Mouse (Mus musculus) heart, adult 18-20 months (tissue): ENCODE measurements around the gene Tmem132c. TPM values are rescaled to one million over a fixed set of nuclear protein-coding genes. Genes with fewer than 3 reads are reported as not detected.
A peak's percentile ranks its signal among the peaks of the same experiment; 100 is the strongest.
"Not testable (repeated sequence)": the region's sequence is repeated elsewhere in the genome, so short reads cannot be mapped to it uniquely, and the experiment has no call there.

Source experiments
- DNase-seq, 2 experiments: peaks; one replicate each; pipeline ENCODE4 v3.0.0; 2021 to 2022; ENCODE audit warnings: mixed read lengths in 1 of 2
- total RNA-seq, 2 experiments: library from RNA; stranded (reverse); gene quantifications; 2 replicates each; pipeline ENCODE4 v1.2.3; 2021

The Tmem132c gene
- total RNA-seq, 2 experiments from 2014 or later, result 0.05 to 0.21 TPM

DNA sequence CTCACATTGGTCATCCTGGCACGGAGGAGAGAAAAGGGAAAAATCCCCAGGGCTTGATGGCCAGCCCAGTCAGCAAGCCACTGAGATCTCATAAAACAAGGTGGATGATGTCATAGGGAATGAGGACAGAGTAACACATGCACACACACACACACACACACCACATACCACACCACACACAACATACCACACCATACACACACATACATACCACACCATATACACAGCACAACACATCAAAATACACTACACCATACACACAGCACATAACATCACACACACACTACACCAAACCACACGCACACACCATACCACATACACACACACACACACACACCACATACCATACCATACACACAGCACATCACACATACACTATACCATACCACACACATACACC, 104.8 kb downstream of the Tmem132c start:
- no peak for DNase-seq

DNA sequence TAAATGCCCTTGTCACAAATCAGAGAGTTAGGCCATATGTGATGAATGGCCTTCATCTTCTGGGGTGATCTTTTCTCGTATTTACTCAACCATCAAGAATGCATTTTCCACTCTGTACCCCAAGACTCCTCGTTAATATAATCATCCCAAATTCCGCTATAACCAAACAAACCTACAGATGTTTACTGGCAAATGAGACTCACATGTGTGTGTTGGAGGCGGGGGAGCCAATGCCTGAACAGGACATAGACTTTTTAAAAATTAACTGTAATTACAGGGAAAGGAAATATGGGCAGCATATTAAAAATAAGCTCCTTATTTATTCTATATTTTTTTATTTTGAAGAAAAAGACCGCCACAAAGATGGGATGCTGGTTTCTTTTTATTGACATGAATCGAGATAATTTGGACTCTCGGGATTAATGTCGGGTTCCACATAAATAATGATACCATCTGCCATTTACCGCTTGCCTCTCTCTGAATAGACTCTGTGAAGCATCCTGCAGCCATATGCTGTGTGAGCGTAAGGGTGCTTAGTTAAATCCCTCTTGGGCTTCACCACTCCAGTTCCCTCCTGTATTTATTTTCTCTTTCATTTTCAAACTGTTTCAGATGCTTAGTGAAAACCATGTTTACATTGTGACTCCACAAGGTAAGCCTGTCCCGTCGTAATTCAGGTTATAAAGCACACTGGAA, 105.6 kb downstream of the Tmem132c start:
- no peak for DNase-seq

- no peak for DNase-seq
Measured at GRCm38 (mm10) chr5:127349221-127350065, 107.8 kb downstream of the Tmem132c start.

DNA sequence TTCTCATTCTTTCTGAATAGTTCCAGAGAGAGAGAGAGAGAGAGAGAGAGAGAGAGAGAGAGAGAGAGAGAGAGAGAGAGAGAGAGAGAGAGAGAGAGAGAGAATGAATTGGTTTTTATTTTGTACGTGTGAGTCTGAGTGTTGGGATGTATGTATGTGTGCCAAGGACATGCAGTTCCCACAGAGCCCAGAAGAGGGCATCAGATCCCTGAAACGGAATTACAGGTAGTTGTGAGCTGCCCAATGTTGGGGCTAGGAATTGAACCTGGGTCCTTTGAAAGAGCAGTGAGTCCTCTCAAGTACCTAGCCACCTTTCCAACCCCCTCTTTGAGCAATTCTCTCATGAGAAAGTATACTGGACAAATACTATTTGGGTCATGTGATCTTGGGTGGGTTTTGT, 111.4 kb downstream of the Tmem132c start:
- peak in 1 of 2 experiments; percentile 18 for DNase-seq

DNA sequence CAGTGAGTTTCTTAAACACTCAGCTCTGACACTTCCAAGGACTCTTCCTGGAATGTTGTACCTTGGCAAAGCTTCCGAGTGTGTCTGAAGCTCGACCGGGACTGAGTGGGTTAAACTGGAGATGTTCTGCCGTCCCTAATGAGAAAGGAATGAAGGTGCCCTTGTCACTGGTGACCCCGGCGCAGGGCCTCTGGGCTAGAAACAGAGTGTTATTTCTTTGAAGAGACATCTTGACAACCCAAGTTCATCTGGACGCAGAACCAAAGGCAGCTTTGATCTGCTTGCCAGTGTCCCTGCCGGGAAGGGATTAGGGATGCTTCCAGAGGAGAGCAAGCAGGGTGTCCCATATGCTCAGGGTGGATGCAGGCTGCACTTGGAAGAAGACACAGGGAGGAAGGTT, 114.2 kb downstream of the Tmem132c start:
- no peak for DNase-seq

DNA sequence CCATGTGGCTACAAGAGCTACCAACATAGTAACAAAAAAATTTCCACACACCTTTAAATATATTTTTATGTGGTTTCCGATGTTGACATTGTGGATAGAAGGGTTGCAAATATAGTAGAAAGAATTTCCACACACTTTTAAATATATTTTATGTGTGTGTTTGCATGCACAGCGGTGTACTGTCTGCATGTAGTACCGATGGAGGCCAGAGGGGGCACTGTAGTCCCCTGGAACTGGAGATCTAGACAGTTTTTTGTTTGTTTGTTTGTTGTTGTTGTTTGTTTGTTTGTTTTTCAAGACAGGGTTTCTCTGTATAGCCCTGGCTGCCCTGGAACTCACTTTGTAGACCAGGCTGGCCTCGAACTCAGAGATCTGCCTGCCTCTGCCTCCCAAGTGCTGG, 116.3 kb downstream of the Tmem132c start:
- DNase-seq, result not testable (repeated sequence)

GRCm38 (mm10) chr5:127361145-127361544, 119.5 kb downstream of the Tmem132c start:
- no peak for DNase-seq

DNA sequence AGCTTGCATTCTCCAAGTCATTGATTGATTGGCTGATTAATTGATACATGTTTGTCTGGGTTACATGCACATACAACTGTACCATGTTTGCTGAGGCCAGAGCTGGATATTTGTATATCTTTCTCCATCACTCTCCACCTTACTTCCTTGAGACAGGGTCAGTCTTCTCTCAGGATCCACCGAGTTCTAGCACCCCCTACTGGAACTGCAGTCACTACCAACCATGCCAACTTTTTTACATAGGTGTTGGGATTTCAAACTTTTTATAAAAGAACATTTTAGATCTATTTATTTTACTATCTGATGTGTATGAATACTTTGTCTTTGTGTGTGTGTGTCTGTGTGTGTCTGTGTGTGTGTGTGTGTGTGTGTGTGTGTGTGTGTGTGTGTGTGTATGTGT, 123.5 kb downstream of the Tmem132c start:
- no peak for DNase-seq

DNA sequence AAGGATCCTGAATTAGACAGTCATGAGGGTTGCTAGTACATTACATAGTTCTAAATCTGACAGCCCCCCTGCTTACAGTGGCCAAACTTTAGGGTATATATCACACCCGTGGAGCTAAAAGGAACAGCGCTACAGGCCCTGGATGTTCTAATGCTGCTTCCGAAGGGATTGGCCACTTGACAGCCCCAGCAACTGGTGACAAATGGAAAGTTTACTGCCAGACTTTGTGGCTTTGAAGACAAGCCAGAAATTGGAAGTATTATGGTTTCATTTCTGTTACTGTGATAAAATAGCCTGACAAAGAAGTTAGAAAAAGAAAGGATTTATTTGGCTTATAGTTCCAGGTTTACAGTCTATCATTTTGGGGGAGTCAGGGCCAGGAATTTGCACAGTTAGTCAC, 126.6 kb downstream of the Tmem132c start:
- DNase-seq, result no peak

- DNase-seq, result no peak
Measured at GRCm38 (mm10) chr5:127369812-127370211, 128.2 kb downstream of the Tmem132c start.

GRCm38 (mm10) chr5:127370503-127370902, 128.9 kb downstream of the Tmem132c start:
- DNase-seq, result peak; percentile 12 to 24

- DNase-seq, result peak; percentile 33 to 55
Measured at GRCm38 (mm10) chr5:127374251-127374650, 132.6 kb downstream of the Tmem132c start.

GRCm38 (mm10) chr5:127375654-127376053, 134.0 kb downstream of the Tmem132c start:
- no peak for DNase-seq

- no peak for DNase-seq
Measured at GRCm38 (mm10) chr5:127378521-127378920, 136.9 kb downstream of the Tmem132c start.

- peak in 1 of 2 experiments; percentile 41 for DNase-seq
Measured at GRCm38 (mm10) chr5:127379351-127379750, 137.7 kb downstream of the Tmem132c start.

DNA sequence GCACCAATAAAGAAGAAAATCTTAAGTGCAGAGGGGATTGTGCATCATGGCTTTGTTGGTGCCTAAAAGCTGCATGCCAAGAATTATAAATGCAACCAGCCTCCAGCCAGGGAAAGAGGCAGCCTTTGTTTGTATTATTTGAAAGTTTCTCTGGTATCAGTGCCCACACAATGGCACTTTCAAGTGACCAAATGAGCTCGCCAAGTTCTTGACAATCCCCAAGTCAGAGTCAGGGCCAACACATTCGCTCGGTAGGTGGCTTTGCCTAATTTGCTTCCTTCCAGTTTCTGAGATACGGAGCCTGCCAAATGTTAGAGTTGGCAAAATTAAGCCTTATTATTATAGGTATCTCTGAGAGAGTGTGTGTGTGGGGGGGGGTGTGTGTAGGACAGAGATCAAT, 139.6 kb downstream of the Tmem132c start:
- DNase-seq, result no peak

DNA sequence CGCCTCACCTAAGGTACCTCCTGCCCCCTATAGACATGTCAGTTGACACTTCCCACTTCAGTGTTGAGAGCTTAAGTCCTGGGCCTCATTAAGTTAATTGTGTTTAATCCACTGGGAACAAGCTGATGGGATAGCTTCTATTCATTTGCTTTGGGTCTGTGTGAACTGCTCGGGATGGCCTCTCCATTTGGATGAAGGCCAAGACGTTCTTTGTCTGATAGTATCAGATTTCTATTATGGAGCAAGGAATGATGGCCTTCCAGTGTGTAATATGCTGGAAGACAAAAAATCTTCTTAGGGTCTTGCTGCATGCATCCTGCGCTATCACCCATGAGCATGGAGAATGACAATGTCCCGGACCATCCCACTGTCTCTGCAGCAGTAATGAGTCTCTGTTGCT, 141.0 kb downstream of the Tmem132c start:
- DNase-seq, result no peak

DNA sequence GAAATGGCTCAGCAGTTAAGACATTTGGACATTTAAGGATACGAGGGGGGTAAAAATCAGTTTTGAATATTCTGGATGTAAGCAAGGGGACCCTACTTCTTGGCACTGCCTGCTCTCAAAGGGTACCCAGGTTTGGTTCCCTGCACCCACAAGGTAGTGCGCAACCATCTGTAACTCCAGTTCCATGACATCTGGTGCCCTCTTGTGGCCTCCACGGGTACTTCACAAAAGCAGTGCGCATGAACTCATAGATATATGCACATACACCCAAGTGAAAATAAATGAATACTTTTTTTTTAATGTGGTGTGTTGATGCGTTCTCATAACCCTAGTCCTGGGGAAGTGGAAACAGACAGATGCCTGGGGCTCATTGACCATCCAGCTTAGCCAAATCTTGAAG, 149.6 kb downstream of the Tmem132c start:
- DNase-seq, result no peak

DNA sequence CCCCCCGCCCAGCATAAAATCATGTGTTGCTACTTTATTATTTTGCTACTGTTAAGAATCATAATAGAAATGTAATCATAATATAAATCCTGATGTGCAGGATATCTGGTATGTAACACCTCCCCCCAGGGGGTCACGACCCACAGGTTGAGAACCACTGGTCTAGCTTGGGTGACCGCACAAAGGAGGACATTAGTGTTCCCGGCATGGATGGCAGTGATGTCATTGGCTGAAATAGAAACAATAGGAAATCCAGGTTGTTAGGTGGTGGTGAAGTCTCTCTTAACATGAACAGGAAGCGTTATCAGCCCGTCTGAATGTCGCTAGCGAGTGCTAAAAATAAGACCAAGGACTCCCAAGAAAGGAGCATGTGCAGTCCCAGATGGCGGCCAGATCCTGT, 155.3 kb downstream of the Tmem132c start:
- peak in 1 of 2 experiments; percentile 6 for DNase-seq

DNA sequence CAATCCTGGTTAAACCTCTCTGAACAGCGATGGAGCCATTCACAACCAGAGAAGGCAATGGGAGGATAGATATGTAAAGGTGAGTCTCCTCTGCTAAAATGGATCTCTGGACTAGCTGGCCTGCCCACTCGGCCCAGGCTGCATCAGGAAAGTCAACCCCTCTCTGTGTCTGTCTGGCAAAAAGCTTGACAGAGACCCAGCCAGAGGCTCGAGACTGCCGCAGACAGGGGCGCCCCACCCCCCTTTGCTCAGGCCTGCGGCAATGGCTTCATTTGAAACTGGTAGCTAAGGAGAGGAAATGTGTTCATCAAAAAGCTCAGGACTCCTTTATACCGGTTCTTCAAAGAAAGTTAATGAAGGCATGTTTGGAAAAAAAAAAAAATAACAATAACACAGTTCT, 156.4 kb downstream of the Tmem132c start:
- DNase-seq, result no peak

- peak; percentile 33 to 53 for DNase-seq
Measured at GRCm38 (mm10) chr5:127405391-127406000, 163.9 kb downstream of the Tmem132c start.

- no peak for DNase-seq
Measured at GRCm38 (mm10) chr5:127406014-127406655, 164.5 kb downstream of the Tmem132c start.

GRCm38 (mm10) chr5:127416536-127416935, 174.9 kb downstream of the Tmem132c start:
- no peak for DNase-seq
